Mouse (Mus musculus): ENCODE results near the gene Fyb2.
A peak's percentile ranks its signal among the peaks of the same experiment; 100 is the strongest.

The Fyb2 gene

DNA sequence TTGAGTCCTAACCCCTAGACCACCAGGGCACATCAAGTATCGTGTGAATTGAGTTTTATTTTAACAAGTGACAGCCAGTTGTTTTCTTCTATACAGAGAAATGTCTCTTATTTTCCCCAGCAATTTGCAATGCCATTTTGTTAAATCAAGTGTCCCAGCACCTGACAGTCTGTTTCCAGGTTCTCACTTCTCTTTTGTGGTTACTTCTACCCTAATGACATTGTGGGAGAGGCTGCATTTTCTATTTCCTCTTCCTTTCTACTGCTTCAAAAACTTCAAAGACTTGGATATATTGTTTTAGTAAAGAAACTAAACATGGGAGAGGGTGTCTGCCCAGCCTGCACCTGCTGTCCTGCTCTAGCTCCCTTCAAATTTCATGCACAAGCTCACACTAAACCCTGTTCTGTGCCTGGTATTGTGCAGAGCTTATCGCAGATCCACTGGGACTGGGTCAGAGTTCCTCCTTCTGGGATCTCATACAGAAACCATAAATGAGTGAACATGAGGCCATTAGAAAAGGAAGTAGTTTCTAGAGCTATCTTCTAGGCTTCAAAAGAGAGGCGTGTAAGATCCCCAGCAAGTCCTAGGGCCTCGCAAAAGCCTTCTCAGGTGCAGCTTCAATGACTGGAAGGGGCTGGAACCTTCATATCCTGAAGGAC lies 94.2 kb downstream of the Fyb2 start:
- no peak for DNase-seq (ENCODE audit: low spot score)

DNA sequence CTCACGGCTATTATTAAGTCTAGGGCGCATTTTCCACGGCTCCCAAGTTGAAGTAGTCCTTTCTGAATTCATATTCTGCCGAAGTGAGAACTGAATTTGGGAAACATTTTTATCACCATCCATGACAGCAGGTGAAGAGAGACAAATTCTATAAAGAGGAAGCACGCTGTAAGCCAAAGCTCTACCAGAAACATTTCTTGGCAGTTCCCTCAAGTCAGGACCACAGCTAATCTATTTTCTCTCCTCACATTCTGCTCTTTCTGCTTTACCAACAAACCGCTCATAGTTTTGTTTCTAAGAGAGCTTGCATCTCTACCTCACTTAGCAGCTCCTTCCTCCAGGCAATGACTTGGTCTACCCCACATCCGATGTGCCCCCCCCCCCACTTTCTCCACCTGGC lies 100.5 kb downstream of the Fyb2 start:
- DNase-seq (ENCODE audit: low spot score), result no peak

DNA sequence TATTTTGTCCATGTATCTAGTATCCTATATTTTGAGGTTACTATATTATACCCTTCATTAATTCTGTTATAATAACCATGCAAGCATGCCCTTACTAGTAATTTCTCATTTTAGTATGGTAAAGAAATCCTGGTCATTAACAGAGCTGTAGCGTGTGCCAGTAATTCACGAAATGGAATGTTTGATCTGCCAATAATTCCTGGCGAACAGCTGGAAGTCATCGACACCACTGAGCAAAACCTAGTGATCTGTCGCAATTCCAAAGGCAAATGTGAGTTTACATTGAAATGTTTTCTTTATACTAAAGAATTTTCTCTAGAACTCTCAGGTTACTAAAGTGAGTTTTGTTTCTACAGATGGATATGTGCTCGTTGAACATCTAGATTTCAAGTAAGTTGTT lies 102.2 kb downstream of the Fyb2 start:
- no peak for DNase-seq (ENCODE audit: low spot score)

DNA sequence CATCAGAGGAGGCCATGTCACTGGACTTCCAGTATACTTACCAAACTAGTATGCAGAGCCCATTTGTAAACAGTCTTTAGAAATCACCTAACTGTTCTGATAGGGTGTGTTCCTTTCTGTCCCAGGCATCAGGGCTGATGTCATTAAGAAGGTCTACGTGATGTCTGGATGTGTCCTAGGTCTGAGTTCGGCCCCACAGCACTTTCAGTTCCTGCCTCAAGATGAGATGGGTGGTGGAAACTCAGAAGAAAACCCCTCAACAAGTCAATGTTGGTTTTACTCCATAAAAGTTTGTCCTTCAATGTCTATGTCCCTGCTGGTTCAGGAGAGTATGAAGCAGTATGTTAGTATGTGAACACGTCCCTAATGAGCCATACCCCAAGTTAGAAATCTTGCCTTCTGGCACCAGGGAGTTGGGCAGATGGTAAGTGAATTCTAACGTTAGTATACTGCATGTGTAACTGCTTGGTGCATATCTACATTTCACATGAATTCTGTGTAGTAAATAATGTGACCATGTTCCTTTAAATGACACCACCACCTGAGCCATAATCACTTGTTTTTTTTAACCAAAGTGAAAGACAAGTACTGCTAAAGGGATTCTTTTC lies 102.9 kb downstream of the Fyb2 start:
- no peak for DNase-seq (ENCODE audit: low spot score)

DNA sequence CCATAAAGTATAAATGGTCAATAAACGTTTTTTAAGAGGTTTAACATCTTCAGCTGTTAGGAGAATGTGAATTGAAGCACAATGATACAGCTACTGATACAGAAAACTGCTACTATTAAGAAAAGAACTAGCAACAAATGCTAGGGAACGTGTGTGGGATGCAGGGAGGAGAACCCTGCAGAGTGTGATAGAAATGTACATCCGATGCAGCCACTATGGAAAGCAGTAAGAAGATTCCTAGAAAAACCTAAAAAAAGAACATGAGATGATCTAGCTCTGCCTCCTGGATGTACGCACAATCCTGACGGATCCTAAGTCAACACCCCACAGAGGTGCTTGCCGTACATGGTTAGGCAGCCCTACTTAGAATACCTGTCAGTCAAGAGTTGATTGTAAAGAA lies 114.0 kb downstream of the Fyb2 start:
- DNase-seq (ENCODE audit: low spot score), result no peak

DNA sequence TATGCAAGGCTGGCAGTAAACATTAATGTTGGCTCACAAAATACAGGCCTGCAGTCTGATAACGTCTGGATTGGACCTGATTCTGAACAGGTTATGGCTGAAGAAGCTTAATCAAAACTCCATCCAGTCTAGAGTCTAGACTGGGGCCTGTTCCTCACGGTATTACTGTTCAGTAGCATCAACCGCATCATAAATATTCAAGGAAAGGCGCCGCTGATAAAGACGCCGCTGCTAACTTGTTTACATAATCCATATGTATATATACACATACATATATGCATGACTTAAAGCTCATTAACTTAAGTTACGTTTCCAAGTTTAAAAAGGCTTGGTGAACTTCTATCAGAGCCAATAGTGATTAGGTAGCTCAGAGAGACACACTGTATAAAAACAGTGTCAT lies 117.8 kb downstream of the Fyb2 start:
- no peak for DNase-seq (ENCODE audit: low spot score)

DNA sequence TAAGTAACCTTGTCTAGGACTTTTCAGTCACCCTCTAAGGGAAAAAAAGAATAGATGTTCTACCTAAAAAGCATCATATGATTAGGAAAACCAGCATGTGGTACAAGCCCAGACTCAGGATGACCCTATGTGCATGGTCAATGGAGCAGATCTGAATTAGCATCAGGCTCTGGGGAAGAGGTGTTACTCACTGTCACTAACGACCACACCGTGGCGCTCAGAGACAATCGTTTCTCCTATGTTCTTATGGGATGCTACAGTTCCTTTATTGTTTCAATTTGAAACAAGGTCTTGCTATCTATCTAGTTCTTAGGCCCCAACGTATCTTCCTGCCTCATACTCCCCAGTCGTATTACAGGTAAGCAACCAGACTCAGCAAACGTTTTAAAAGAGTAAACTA lies 119.9 kb downstream of the Fyb2 start:
- peak; percentile 42 for DNase-seq (ENCODE audit: low spot score)

DNA sequence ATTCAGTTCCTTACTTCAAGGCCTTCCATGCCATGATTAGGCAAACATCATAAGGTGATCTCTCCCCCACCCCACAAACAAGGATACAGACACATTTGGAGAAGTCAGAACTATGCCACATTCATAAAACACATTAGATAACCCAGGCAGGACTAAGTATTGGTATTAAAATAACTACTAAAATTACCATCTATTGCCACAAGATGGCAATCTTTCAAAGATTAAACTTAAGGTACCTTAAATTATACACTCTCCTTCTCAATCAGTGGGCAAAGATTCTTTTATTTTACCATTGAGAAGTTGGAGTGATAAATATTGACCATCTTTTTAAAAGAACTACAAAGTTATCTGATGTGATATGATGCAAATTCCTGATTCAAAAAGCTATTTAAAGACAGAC lies 121.0 kb downstream of the Fyb2 start:
- DNase-seq (ENCODE audit: low spot score), result peak; percentile 68

DNA sequence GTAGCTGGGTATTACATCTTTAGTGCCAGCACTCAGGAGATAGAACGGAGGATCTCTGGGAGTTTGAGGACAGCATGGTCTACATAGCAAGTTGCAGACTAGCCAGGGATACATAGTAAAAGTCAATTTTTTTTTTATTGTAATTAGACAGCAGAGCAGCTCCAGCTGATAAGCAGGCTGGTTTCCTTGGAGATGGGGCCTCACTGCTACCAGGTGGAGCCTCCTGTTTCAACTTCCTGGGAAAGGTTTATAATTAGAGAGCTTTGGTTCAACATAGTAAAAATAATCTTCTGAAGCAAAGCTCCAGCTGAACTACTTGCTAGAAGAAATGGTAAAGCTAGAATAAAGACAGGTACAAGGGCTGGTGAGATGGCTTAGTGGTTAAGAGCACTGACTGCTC lies 136.8 kb downstream of the Fyb2 start:
- DNase-seq (ENCODE audit: low spot score), result no peak

DNA sequence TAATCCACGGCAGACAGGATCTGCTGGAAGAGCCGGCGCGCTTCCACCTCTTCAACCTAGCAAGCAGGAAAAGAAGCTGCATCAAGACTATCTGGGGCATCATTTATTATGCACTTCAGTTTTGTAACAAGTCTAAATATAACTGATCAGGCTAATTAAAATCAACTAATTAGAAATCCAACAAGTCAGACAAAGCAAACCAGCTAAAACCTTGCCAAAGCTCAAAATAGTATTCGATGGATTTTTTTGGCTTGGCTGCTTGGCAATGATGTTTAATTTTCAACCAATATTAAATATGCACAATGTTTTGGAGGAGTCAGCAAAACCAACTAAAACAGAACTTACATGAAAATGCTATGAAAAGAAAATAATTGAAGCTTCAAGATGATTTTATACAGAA lies 138.0 kb downstream of the Fyb2 start:
- no peak for DNase-seq (ENCODE audit: low spot score)
